Mouse (Mus musculus) forebrain, embryonic 14.5 days (tissue): ENCODE measurements around the gene Synm. TPM values are rescaled to one million over a fixed set of nuclear protein-coding genes. Genes with fewer than 3 reads are reported as not detected.
A peak's percentile ranks its signal among the peaks of the same experiment; 100 is the strongest.

Source experiments
- ATAC-seq: fragments of 200-750 bp; cut with Nextera tagmentation; 2 replicates; pipeline ENCODE4 v1.8.0; 2017; ENCODE audit warnings: mild to moderate bottlenecking, moderate library complexity
- DNase-seq: peaks from one replicate; pipeline ENCODE4 v3.0.0-alpha.2; 2015; ENCODE audit warnings: low spot score
- H3K27ac ChIP-seq: fragments of 300-500 bp; sonication (generic); 2 replicates; pipeline ENCODE4 v1.5.1; 2014; ENCODE audit warnings: low read depth, mild to moderate bottlenecking, control low read depth, low read length, moderate library complexity
- H3K27me3 ChIP-seq: fragments of 300-500 bp; sonication (generic); replicated peaks from 2 replicates; pipeline ENCODE4 v1.6.1; 2014; ENCODE audit warnings: low read length, control low read depth, mixed read lengths; ENCODE audit not compliant: control insufficient read depth, insufficient read depth
- H3K36me3 ChIP-seq: fragments of 300-500 bp; sonication (generic); 2 replicates; pipeline ENCODE4 v1.6.1; 2014; ENCODE audit warnings: low read length, control low read depth; ENCODE audit not compliant: control insufficient read depth, insufficient read depth
- H3K4me1 ChIP-seq: fragments of 300-500 bp; sonication (generic); 2 replicates; pipeline ENCODE4 v1.6.1; 2014; ENCODE audit warnings: antibody characterized with exemption, low read length, control low read depth; ENCODE audit not compliant: control insufficient read depth, insufficient read depth
- H3K4me2 ChIP-seq: fragments of 300-500 bp; sonication (generic); 2 replicates; pipeline ENCODE4 v1.6.1; 2014; ENCODE audit warnings: mild to moderate bottlenecking, control low read depth, low read length
- H3K4me3 ChIP-seq: fragments of 300-500 bp; sonication (generic); 2 replicates; pipeline ENCODE4 v1.5.1; 2014; ENCODE audit warnings: low read depth, low read length, control low read depth
- H3K9ac ChIP-seq: fragments of 300-500 bp; sonication (generic); 2 replicates; pipeline ENCODE4 v1.6.1; 2014; ENCODE audit warnings: mild to moderate bottlenecking, low read length, control low read depth, moderate library complexity
- H3K9me3 ChIP-seq: fragments of 300-500 bp; sonication (generic); replicated peaks from 2 replicates; pipeline ENCODE4 v1.6.1; 2016; ENCODE audit warnings: low read length, control low read depth, mixed read lengths; ENCODE audit not compliant: control insufficient read depth
- WGBS: fragments of 180-500 bp; shearing (Covaris S2); extraction: QIAGEN DNeasy Blood & Tissue Kit; methylation state at CpG from one replicate; pipeline ENCODE4 v1.1.7; 2014; 5-methylcytosine and 5-hydroxymethylcytosine counted together
- polyA plus RNA-seq: library from polyadenylated mRNA; unstranded; fragments of >200 nt; fragmentation: Nextera tagmentation; extraction: Ambion mirVana; gene quantifications from 2 replicates; pipeline ENCODE4 v1.2.1, GENCODE M21; 2014

Synm gene
- polyA plus RNA-seq, 1 experiment from 2014 or later, result 1.4 TPM

DNA sequence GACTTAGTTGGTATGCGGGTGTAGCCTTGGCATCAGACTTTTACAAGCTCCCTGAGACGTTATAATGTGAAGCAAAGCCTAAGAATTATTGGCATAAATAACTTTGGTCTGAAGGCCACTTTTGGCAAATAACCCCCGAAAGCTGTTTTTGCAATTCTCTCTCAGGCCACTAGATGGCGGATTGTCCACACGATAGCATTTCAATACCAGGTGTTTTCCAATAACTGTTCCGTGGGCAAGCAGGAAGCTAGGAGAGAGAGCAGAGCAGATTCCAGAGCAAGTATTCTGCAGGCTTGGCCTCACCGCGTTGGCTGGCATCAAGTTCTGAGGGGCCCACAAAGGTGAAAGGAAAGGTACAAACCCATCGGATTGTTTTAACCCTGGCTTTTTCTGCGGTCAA lies 29.2 kb upstream of the Synm start:
- Histone ChIP-seq H3K4me1 (no peaks in the 10 kb centered on the region), H3K4me2 (no peak overlapping the region), H3K27me3 (no peaks in the 10 kb centered on the region), H3K9me3 (no peaks in the 10 kb centered on the region), H3K9ac (no peak overlapping the region), H3K36me3 (no peaks in the 10 kb centered on the region), H3K27ac (no peak overlapping the region), H3K4me3 (no peak overlapping the region)
- DNase-seq (peak; percentile 84), ATAC-seq (0 out of 2 replicates have a peak, but pooled peaks have one; percentile 52)
- 15% methylated on average over 10 of the region's 10 CpGs for WGBS

GRCm38 (mm10) chr7:67787861-67788260 lies 28.3 kb upstream of the Synm start:
- no peak overlapping the region for H3K27ac ChIP-seq
- no peaks in the 10 kb centered on the region for H3K27me3 ChIP-seq
- DNase-seq, result no peak
- WGBS, result 75% methylated on average over 2 of the region's 2 CpGs
- H3K4me3 ChIP-seq, result no peak overlapping the region
- no peak overlapping the region for H3K4me2 ChIP-seq
- no peaks in the 10 kb centered on the region for H3K4me1 ChIP-seq
- no peaks in the 10 kb centered on the region for H3K9me3 ChIP-seq
- H3K9ac ChIP-seq, result no peak overlapping the region
- H3K36me3 ChIP-seq, result no peaks in the 10 kb centered on the region
- ATAC-seq, result no peak

DNA sequence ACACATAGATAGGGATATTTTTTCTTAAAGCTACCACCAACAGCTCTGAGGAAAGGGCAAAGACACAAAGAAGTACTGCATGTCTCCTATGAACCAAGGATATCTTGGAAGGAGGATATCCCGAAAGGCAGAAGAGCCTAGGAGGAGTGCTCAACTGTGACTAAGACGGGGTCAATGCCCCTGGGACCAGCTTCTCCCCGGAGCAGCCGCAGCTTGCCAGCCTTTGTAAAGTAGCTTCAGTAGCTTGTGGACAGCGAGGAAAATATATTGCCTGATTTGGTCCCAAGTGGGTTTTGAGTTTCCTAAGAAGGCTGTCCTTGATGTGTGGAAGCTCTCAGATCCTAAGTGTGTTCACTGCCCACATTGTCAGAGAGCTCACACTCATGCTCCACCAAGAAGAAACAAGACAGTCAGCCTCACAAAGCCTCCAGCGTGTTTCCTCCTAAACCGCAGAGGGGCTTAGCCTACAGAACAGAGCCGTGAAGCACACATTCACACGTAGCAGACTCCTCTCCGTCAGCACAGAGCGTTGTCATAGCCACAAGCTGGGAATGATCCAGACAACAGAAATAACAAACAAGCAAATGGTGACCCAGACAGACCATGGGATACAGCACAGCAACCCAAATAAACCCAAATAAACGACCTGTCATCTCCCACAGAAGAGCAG lies 17.2 kb upstream of the Synm start:
- ATAC-seq (no peak), DNase-seq (peak; percentile 43)
- H3K27me3 ChIP-seq, result no peaks in the 10 kb centered on the region
- H3K4me3 ChIP-seq, result no peak overlapping the region
- no peak overlapping the region for H3K4me2 ChIP-seq
- no peaks in the 10 kb centered on the region for H3K36me3 ChIP-seq
- no peaks in the 10 kb centered on the region for H3K9me3 ChIP-seq
- no peak overlapping the region for H3K9ac ChIP-seq
- H3K27ac ChIP-seq, result no peak overlapping the region
- H3K4me1 ChIP-seq, result no peaks in the 10 kb centered on the region
- 57% methylated on average over 12 of the region's 12 CpGs for WGBS

DNA sequence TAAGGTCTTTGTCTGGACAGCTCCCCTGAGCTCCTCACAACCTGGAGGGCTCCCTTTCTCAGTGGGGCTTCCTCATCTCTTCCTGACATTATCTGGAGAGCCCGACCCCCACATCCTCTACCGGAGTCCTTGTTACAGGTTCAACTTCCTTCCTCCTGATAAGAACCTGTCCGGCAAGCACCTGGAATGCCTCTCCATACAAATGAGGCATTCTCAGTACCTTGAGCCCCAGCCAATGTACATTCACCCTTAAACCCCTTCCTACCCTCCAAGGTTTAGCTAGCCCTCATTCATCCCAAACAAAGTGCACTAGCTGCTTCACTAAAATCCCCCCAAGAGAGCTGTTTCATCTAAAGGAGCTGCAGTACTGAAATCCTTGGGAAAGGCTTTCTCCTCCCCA lies 16.1 kb upstream of the Synm start:
- DNase-seq (no peak), ATAC-seq (no peak)
- WGBS, result 85% methylated on average over 3 of the region's 3 CpGs
- H3K4me3 ChIP-seq, result no peak overlapping the region
- H3K9me3 ChIP-seq, result no peaks in the 10 kb centered on the region
- H3K27ac ChIP-seq, result no peak overlapping the region
- no peaks in the 10 kb centered on the region for H3K36me3 ChIP-seq
- no peak overlapping the region for H3K9ac ChIP-seq
- no peaks in the 10 kb centered on the region for H3K27me3 ChIP-seq
- no peak overlapping the region for H3K4me2 ChIP-seq
- H3K4me1 ChIP-seq, result no peaks in the 10 kb centered on the region

GRCm38 (mm10) chr7:67772231-67772630 lies 12.7 kb upstream of the Synm start:
- no peak overlapping the region for H3K27ac ChIP-seq
- H3K36me3 ChIP-seq, result no peaks in the 10 kb centered on the region
- ATAC-seq, result no peak
- 89% methylated on average over 9 of the region's 9 CpGs for WGBS
- H3K4me1 ChIP-seq, result no peaks in the 10 kb centered on the region
- no peaks in the 10 kb centered on the region for H3K9me3 ChIP-seq
- DNase-seq, result no peak
- H3K4me3 ChIP-seq, result no peak overlapping the region
- no peak overlapping the region for H3K9ac ChIP-seq
- H3K4me2 ChIP-seq, result no peak overlapping the region
- H3K27me3 ChIP-seq, result no peaks in the 10 kb centered on the region

DNA sequence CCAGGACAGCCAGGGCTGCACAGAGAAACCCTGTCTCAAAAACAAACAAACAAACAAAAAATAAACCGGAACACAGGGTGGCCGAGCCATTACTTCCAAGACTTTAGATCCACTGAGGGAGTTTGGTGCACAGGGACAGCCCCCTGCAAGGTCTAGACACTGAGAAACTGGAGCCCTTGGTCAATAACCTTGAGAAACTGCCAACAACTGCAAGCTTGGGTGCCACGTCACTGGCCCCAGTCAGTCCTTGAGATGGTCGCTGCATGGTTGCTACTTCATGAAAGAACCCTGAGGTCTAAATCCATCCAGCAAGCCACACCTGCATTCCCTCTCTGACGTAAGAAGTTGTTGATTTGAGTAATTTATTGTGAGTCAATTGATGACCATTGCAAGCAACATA lies 9.9 kb upstream of the Synm start:
- Histone ChIP-seq H3K27me3 (no peaks in the 10 kb centered on the region), H3K4me3 (no peak overlapping the region), H3K27ac (no peak overlapping the region), H3K9me3 (no peaks in the 10 kb centered on the region), H3K36me3 (no peaks in the 10 kb centered on the region), H3K4me1 (no peaks in the 10 kb centered on the region), H3K9ac (no peak overlapping the region), H3K4me2 (no peak overlapping the region)
- WGBS, result 95% methylated on average over 5 of the region's 5 CpGs
- ATAC-seq, result no peak
- no peak for DNase-seq

DNA sequence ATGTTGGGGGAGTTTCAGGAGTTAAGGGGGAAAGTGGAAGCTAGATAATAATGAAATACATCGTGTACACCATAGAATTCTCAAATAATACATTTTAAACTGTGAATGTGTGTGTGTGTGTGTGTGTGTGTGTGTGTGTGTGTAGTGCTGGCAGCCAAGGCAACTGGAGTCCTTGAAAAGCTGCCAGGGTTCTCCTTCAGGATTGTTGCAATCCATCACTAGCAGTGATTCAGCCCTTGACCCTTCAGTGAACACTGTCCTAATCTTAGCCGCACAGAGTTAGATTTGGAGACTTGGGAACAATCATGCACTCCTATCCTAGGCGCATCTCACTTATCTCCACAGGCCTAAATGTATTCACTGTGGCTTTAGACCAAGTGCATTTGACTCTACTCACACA lies 8.6 kb upstream of the Synm start:
- Histone ChIP-seq H3K36me3 (no peaks in the 10 kb centered on the region), H3K27me3 (no peaks in the 10 kb centered on the region), H3K9ac (no peak overlapping the region), H3K9me3 (no peaks in the 10 kb centered on the region), H3K4me1 (no peaks in the 10 kb centered on the region), H3K4me3 (no peak overlapping the region), H3K27ac (no peak overlapping the region), H3K4me2 (no peak overlapping the region)
- ATAC-seq (no peak), DNase-seq (no peak)
- 93% methylated on average over 3 of the region's 3 CpGs for WGBS

DNA sequence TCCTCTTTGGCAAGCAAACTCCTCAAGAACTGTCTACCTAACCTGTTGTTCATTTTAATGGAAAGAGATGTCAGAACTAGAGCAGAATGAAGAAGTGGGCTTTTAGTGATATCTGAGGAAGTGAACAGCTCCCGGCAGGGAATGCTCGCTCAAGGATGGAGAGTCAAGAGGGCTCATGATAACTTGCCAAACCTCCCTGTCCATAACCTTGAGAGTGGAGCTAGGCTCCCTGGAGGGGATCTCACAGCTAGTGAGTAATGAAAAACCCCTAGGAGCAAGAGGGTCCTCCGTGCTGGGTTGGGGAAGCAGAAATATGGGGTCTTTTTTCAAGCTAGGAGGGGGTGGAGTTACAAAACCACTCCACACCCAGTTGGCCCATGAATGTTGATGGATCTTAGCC lies 4.1 kb upstream of the Synm start:
- Histone ChIP-seq H3K4me2 (no peak overlapping the region), H3K9ac (no peak overlapping the region), H3K4me1 (no peaks in the 10 kb centered on the region), H3K27me3 (0 out of 2 replicates have a peak, but pooled peaks cover 3% of the 10 kb centered on the region), H3K9me3 (no peaks in the 10 kb centered on the region), H3K4me3 (no peak overlapping the region), H3K27ac (no peak overlapping the region), H3K36me3 (no peaks in the 10 kb centered on the region)
- no peak for DNase-seq
- WGBS, result 86% methylated on average over 3 of the region's 3 CpGs
- no peak for ATAC-seq

GRCm38 (mm10) chr7:67758858-67759628 lies 499 bp downstream of the Synm start:
- H3K9me3 ChIP-seq, result no peaks in the 10 kb centered on the region
- peak overlapping the region; percentile 98 for H3K4me2 ChIP-seq
- H3K9ac ChIP-seq, result peak overlapping the region; percentile 62
- H3K27me3 ChIP-seq, result 0 out of 2 replicates have a peak, but pooled peaks cover 12% of the 10 kb centered on the region
- DNase-seq (peak; percentile 83), ATAC-seq (peak; percentile 81)
- peak overlapping the region; percentile 55; the same call in 1 of the 2 replicates for H3K27ac ChIP-seq
- peak overlapping the region; percentile 55 for H3K4me3 ChIP-seq
- no peaks in the 10 kb centered on the region for H3K36me3 ChIP-seq
- under 1% methylated on average over 85 of the region's 92 CpGs for WGBS
- H3K4me1 ChIP-seq, result no peaks in the 10 kb centered on the region
